Mouse (Mus musculus) granulocyte monocyte progenitor cell, adult 5-6 weeks (primary cell): Measurements from ENCODE around the gene Zfand3. TPM values are rescaled to one million over a fixed set of nuclear protein-coding genes. Genes with fewer than 3 reads are reported as not detected.

ENCODE experiments used
- ATAC-seq: replicated peaks from 2 replicates; pipeline ENCODE4 v1.8.0; 2016; ENCODE audit warnings: mild to moderate bottlenecking, moderate TSS enrichment, inconsistent platforms; ENCODE audit not compliant: poor library complexity, severe bottlenecking
- total RNA-seq, 2 experiments: library from RNA; stranded (forward) in 1 of 2; stranded (reverse) in 1 of 2; fragments of 200-712, 200-1000 nt in 1 of 2; fragments of >200 nt in 1 of 2; fragmentation: Nextera tagmentation in 1 of 2; gene quantifications; 2 replicates each; pipeline ENCODE4 v1.2.3; 2014 to 2017

Zfand3 gene
- total RNA-seq, 2 experiments from 2014 or later = 6.7 to 22.3 TPM

DNA sequence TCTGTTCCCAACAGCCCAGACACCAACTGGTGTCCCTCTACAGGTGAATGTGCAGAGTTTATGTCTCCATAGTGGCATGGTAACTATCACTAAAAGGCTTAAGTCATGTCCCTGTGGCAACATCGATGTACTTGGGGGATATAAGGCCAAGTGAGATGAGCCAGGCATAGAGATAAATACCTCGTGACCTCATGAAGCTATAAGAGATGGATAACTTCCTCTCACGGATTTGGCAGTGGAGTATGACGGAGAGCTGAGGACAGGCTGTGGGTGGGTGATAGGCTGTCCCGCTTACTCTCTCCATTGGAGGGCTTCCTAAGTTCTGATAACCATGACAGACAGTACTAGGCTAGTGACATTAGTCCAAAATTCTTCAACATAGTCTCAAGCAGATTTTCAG lies 208.8 kb downstream of the Zfand3 start:
- no peak for ATAC-seq

DNA sequence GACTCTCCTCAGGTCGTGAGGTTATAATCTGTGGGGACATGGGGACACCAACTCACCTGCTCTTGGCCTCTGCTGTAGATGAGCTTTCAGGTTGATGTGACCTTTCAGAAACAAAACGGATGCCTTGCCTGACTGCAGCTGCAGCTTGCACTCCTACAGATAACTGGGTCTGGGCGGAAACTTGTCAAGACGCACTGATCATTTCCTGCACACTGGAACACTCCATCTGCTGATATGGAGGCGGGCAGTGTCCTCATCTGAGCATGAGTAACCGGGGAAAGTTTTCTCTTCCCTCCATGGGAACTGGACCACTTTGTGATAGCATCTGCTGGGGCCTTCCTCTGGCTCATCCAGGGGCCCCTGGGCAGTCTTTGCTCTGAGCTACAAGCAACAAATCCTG lies 209.9 kb downstream of the Zfand3 start:
- ATAC-seq = no peak

GRCm38 (mm10) chr17:30215741-30216140 lies 211.2 kb downstream of the Zfand3 start:
- no peak for ATAC-seq

DNA sequence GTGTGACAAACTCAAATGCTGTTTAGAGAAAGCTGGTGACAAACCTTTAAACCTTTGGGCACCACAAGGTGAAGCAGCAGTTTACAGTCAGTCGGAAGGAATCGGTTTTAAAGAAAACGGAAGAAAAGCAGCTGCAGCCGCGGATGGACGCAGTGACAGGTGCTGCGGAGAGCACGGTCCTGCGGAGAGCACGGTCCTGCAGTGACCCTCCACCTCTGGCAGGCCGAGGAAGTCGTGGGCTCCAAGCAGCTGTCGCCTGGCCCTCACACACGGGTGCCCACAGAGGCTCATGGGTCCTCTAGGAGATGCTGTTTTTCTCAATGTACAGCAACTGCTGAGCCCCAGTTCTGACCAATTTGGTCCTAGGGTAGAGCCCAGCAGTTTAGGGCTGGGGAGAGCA lies 217.1 kb downstream of the Zfand3 start:
- no peak for ATAC-seq

DNA sequence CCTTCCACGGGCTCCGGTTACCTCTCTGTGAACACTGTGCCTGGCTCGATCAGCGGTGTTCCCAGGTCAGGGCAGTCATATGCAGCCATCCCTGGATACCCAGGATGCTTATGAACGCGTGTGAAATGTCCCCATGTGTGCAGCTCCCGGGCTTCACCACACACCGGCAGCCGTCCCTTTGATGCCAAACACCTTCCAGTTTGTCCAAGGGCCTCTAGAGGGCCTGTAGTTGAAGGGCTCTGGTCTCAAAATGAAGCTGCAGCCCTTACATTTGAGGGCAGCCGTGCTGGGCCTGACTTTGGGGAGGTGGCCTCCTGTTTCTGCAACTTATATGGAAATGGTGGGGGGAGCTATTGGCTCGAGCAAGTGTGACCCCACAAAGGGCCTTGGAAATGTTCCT lies 217.8 kb downstream of the Zfand3 start:
- ATAC-seq = no peak

DNA sequence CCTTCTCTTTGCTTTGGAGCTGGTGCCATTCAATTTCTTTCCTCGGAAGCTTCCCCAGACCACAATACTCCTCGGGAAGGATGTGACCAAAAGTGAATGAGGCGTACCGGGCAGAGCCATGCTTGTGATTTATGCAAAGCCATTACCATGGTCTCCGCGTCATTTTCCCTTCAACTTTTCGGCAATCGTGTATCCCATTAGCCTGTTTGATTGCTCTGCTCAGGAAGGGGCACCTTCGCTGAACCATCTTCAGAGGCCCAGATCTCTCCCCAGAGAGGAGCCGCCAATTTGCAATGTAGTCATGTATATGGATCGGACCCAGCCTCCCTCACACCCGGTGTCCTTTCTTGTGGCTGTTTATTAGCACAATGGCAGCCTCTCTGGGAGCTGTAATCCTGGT lies 218.3 kb downstream of the Zfand3 start:
- no peak for ATAC-seq

DNA sequence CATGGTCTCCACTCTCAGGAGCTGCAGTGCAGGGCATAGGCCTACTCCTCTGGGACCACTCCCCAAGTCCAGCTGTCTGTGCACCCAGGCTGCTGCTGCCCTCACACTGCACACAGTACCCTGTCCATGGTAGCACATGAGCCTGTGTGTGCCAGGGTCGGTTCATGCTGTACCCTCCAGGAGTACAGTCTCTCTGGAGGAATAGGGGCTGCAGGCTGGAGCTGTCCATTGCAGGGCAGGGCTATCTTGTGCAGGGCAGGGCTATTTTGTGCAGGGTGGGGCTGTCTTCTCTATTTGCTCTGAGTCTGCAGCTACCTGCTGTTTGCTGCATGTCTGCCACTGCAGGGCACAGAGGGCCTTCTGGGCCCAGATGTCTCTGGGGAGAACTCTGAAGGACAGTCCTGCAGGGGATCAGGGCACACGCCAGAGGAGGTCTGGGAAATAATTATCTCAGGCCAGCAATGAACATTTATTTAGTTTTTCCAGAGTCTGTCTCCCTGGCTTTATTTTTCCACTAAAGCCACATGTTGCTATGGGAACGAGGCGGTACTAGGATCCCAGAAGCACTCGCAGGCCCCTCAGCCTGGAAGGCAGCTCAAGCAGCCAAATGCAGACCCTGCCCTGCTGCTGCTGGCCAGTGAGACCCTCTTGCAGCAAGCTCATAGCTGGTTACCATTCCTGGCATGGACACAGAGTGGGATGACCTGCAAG lies 220.7 kb downstream of the Zfand3 start:
- ATAC-seq = no peak

- peak; percentile 22 for ATAC-seq
Measured at GRCm38 (mm10) chr17:30228439-30229215, 224.1 kb downstream of the Zfand3 start.

- ATAC-seq = no peak
Measured at GRCm38 (mm10) chr17:30230428-30230827, 225.9 kb downstream of the Zfand3 start.

DNA sequence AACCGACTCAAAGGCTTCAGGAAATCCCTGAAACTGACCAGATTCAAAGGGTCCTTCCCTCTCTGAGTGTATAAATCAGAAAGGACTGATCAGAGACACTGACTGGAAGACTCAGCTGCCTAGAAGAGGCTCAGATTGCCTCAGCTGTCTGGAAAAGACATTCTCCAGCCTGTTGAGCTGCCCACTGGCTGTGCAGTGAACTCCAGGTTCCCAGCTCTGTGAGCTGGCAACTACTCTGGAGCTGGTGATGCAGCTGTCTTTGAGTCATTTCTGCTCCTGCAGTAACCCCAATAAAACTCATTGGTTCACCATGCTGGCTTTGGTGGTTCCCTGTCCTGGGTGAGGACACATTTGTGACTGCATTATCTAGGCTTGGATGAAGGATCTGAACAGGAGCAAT lies 226.9 kb downstream of the Zfand3 start:
- no peak for ATAC-seq

GRCm38 (mm10) chr17:30232698-30233097 lies 228.2 kb downstream of the Zfand3 start:
- no peak for ATAC-seq

GRCm38 (mm10) chr17:30235380-30235779 lies 230.8 kb downstream of the Zfand3 start:
- no peak for ATAC-seq

- ATAC-seq = no peak
Measured at GRCm38 (mm10) chr17:30236611-30237010, 232.1 kb downstream of the Zfand3 start.

GRCm38 (mm10) chr17:30237600-30237999 lies 233.1 kb downstream of the Zfand3 start:
- no peak for ATAC-seq

GRCm38 (mm10) chr17:30239458-30239857 lies 234.9 kb downstream of the Zfand3 start:
- ATAC-seq = no peak

GRCm38 (mm10) chr17:30240659-30241058 lies 236.1 kb downstream of the Zfand3 start:
- ATAC-seq = no peak

GRCm38 (mm10) chr17:30241061-30241460 lies 236.5 kb downstream of the Zfand3 start:
- ATAC-seq = no peak

- no peak for ATAC-seq
Measured at GRCm38 (mm10) chr17:30241720-30242322, 237.3 kb downstream of the Zfand3 start.

DNA sequence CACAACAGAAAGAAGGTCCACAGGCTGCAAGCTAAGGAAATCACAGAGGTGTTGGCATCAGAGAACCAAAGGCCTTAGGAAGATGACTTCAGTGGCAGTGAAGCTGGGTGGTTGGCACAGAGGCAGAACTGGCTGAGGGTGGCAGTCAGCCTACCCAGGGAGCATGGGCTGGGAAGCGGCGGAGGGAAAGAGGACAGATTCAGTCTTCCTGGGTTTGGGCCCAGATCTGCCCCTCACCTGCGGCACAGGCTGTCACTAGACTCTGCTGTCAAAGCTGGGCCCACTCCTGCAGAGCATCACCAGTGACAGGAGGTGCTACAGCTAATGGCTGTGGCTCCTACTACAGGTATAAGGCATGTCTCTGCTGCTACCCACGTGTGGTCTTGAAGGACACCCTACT lies 238.1 kb downstream of the Zfand3 start:
- no peak for ATAC-seq

DNA sequence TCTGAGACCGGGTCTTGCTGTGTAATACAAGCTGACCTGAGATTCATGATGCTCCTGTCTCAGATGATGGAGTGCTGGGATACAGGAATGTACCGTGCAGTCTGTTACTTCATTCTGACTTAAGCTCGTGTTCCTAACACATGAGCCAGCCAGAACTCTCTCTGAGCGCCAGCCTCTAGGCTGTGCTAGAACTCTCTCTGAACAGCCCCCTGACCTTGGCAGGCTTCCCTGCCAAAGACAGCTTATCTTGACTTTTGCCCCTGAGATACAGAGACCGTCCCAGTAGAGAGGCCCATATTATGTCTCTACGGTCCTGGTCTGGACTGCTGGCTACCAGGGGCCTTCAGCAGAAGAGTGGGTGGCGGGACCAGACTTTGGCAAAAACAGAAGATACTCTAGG lies 239.0 kb downstream of the Zfand3 start:
- no peak for ATAC-seq

GRCm38 (mm10) chr17:30244651-30245307 lies 240.2 kb downstream of the Zfand3 start:
- ATAC-seq = no peak
